Mouse (Mus musculus): ENCODE results near the gene Adam1a.

- TF ChIP-seq CTCF (IDR thresholded peaks at IDR 0.05; ENCODE audit: extremely low read depth, insufficient read depth, low read length): no peak
- no peak for TF ChIP-seq POLR2A (IDR thresholded peaks at IDR 0.05; ENCODE audit: extremely low read depth, insufficient read depth, low read length)
Observed at GRCm38 (mm10) chr5:121594714-121595313, 49.5 kb upstream of the Adam1a start.

Data from cortical plate, adult 2 months (tissue).